Mouse (Mus musculus) heart, postnatal 25 days (tissue): ENCODE measurements around the gene Dcpp2. TPM values are rescaled to one million over a fixed set of nuclear protein-coding genes. Genes with fewer than 3 reads are reported as not detected.
"Not testable (repeated sequence)": the region's sequence is repeated elsewhere in the genome, so short reads cannot be mapped to it uniquely, and the experiment has no call there.

ENCODE experiments used
- DNase-seq: peaks from one replicate; pipeline ENCODE4 v3.0.0; 2022; ENCODE audit warnings: low spot score
- intact Hi-C: fragments of 180-260 bp; cut with DNase I; formaldehyde crosslinking; loops from one replicate; pipeline ENCODE4 v1.15.1; 2025
- total RNA-seq, 2 experiments: library from RNA; stranded (reverse); gene quantifications; 2 replicates each; pipeline ENCODE4 v1.2.3; 2021

The Dcpp2 gene
- total RNA-seq, 2 experiments from 2014 or later, result not detected

GRCm38 (mm10) chr17:23917158-23917557 lies 36.5 kb downstream of the Dcpp2 start, which contains the start of gene Dcpp3:
TSS of gene Dcpp3 (plus strand) at chr17:23917458.
- DNase-seq, result not testable (repeated sequence)

GRCm38 (mm10) chr17:23924531-23925007 lies 43.9 kb downstream of the Dcpp2 start:
- intact Hi-C loops, result no loop called here
- DNase-seq, result peak; percentile 92

More at GRCm38 (mm10) chr17:23917158-23917557, 36.5 kb downstream of the Dcpp2 start, which contains the start of gene Dcpp3:
- intact Hi-C loops, result not testable (repeated sequence)

- peak; percentile 50 for DNase-seq
- intact Hi-C loops, result no loop called here
Measured at GRCm38 (mm10) chr17:23925090-23925493, 44.4 kb downstream of the Dcpp2 start.

GRCm38 (mm10) chr17:23931157-23931556 lies 50.5 kb downstream of the Dcpp2 start:
- intact Hi-C loops, result no loop called here

GRCm38 (mm10) chr17:23941372-23941771 lies 60.7 kb downstream of the Dcpp2 start, which contains the start of gene Sbp:
TSS of gene Sbp (plus strand) at chr17:23941672.
- intact Hi-C loops, result no loop called here
- no peak for DNase-seq

More at GRCm38 (mm10) chr17:23931157-23931556, 50.5 kb downstream of the Dcpp2 start:
- no peak for DNase-seq

GRCm38 (mm10) chr17:23947486-23947885 lies 66.8 kb downstream of the Dcpp2 start:
- intact Hi-C loops, DNase-seq: not testable (repeated sequence)

GRCm38 (mm10) chr17:23949068-23949467 lies 68.4 kb downstream of the Dcpp2 start:
- no peak for DNase-seq
- intact Hi-C loops, result no loop called here

Other genes starting within 250 kb of the Dcpp2 start
- gene Mmp25, start 235.6 kb upstream of the Dcpp2 start, total RNA-seq, result under 1 TPM; 0.06 to 0.08 TPM
- not detected for gene Bicdl2, start 220.4 kb upstream of the Dcpp2 start, total RNA-seq
- 100 to 1,000 TPM; 193 to 207 TPM for gene Hcfc1r1, start 207.3 kb upstream of the Dcpp2 start, total RNA-seq
- gene Thoc6, start 207.0 kb upstream of the Dcpp2 start, total RNA-seq, result 10 to 100 TPM; 12.2 to 12.3 TPM
- gene Tnfrsf12a, start 203.4 kb upstream of the Dcpp2 start, total RNA-seq, result 100 to 1,000 TPM in 1 of 2 experiments, 10 to 100 TPM in 1; 79.9 to 111 TPM
- not detected for gene Cldn6, start 201.6 kb upstream of the Dcpp2 start, total RNA-seq
- not detected for gene Cldn9, start 196.9 kb upstream of the Dcpp2 start, total RNA-seq
- gene 1520401A03Rik, start 158.1 kb upstream of the Dcpp2 start, total RNA-seq, result not detected
- 1 to 10 TPM; 1.4 to 1.5 TPM for gene Pkmyt1, start 154.5 kb upstream of the Dcpp2 start, total RNA-seq
- 10 to 100 TPM; 26.1 to 29.5 TPM for gene Paqr4, start 140.0 kb upstream of the Dcpp2 start, total RNA-seq
- gene Kremen2, start 135.0 kb upstream of the Dcpp2 start, total RNA-seq, result not detected
- 10 to 100 TPM; 29.7 to 33.2 TPM for gene Flywch1, start 109.3 kb upstream of the Dcpp2 start, total RNA-seq
- 1 to 10 TPM in 1 of 2 experiments, under 1 TPM in 1; 0.88 to 1.6 TPM for gene Flywch2, start 94.8 kb upstream of the Dcpp2 start, total RNA-seq
- 100 to 1,000 TPM; 157 to 162 TPM for gene Srrm2, start 90.3 kb upstream of the Dcpp2 start, total RNA-seq
- 100 to 1,000 TPM; 353 to 372 TPM for gene Elob, start 51.7 kb upstream of the Dcpp2 start, total RNA-seq
- not detected for gene Prss33, start 44.8 kb upstream of the Dcpp2 start, total RNA-seq
- not detected for gene Prss32, start 37.0 kb upstream of the Dcpp2 start, total RNA-seq
- gene Prss41, start 36.7 kb upstream of the Dcpp2 start, total RNA-seq, result not detected
- gene Prss21, start 12.8 kb upstream of the Dcpp2 start, total RNA-seq, result not detected
- not detected for gene Dcpp1, start within 50 bp of the Dcpp2 start, total RNA-seq
- not detected for gene Dcpp3, start 36.6 kb downstream of the Dcpp2 start, total RNA-seq
- gene Sbp, start 60.8 kb downstream of the Dcpp2 start, total RNA-seq, result not detected
- not detected for gene Sbpl, start 74.4 kb downstream of the Dcpp2 start, total RNA-seq
- not detected for gene Prss30, start 99.7 kb downstream of the Dcpp2 start, total RNA-seq
- gene Prss22, start 117.2 kb downstream of the Dcpp2 start, total RNA-seq, result not detected
- gene Prss27, start 157.3 kb downstream of the Dcpp2 start, total RNA-seq, result not detected
- 10 to 100 TPM; 10.2 to 11.2 TPM for gene Kctd5, start 192.6 kb downstream of the Dcpp2 start, total RNA-seq